Mouse (Mus musculus) limb, embryonic 13.5 days (tissue): Measurements from ENCODE around the gene Gabrr3. TPM values are rescaled to one million over a fixed set of nuclear protein-coding genes. Genes with fewer than 3 reads are reported as not detected.

Experiments used
- ATAC-seq: fragments of 200-750 bp; cut with Nextera tagmentation; 2 replicates; pipeline ENCODE4 v1.8.0; 2017; ENCODE audit warnings: low read depth, moderate number of reproducible peaks, moderate TSS enrichment; ENCODE audit not compliant: low FRiP score
- H3K27ac ChIP-seq: fragments of 300-500 bp; sonication (generic); 2 replicates; pipeline ENCODE4 v1.5.1; 2015; ENCODE audit warnings: inconsistent platforms, mild to moderate bottlenecking, moderate library complexity
- H3K27me3 ChIP-seq: fragments of 300-500 bp; sonication (generic); 2 replicates; pipeline ENCODE4 v1.6.1; 2015; ENCODE audit warnings: mild to moderate bottlenecking, inconsistent platforms
- H3K36me3 ChIP-seq: fragments of 300-500 bp; sonication (generic); 2 replicates; pipeline ENCODE4 v1.6.1; 2015; ENCODE audit warnings: inconsistent platforms, mild to moderate bottlenecking, moderate library complexity
- H3K4me1 ChIP-seq: fragments of 300-500 bp; sonication (generic); 2 replicates; pipeline ENCODE4 v1.6.1; 2015; ENCODE audit warnings: inconsistent platforms
- H3K4me2 ChIP-seq: fragments of 300-500 bp; sonication (generic); replicated peaks from 2 replicates; pipeline ENCODE4 v1.6.1; 2015; ENCODE audit warnings: inconsistent platforms, mild to moderate bottlenecking, moderate library complexity
- H3K4me3 ChIP-seq: fragments of 300-500 bp; sonication (generic); 2 replicates; pipeline ENCODE4 v1.5.1; 2015; ENCODE audit warnings: moderate library complexity, mild to moderate bottlenecking, inconsistent platforms
- H3K9ac ChIP-seq: fragments of 300-500 bp; sonication (generic); 2 replicates; pipeline ENCODE4 v1.6.1; 2015; ENCODE audit warnings: mild to moderate bottlenecking, inconsistent platforms
- H3K9me3 ChIP-seq: fragments of 300-500 bp; sonication (generic); 2 replicates; pipeline ENCODE4 v1.6.1; 2016; ENCODE audit warnings: inconsistent platforms
- WGBS: fragments of 180-500 bp; shearing (Covaris S2); methylation state at CpG from one replicate; pipeline ENCODE4 v1.1.7; 2015; 5-methylcytosine and 5-hydroxymethylcytosine counted together
- polyA plus RNA-seq: library from polyadenylated mRNA; unstranded; fragments of >200 nt; fragmentation: Nextera tagmentation; extraction: Ambion mirVana; gene quantifications from 2 replicates; pipeline ENCODE4 v1.2.1, GENCODE M21; 2015

The Gabrr3 gene
- polyA plus RNA-seq = 0.06 and 0.08 TPM in 2 replicates

DNA sequence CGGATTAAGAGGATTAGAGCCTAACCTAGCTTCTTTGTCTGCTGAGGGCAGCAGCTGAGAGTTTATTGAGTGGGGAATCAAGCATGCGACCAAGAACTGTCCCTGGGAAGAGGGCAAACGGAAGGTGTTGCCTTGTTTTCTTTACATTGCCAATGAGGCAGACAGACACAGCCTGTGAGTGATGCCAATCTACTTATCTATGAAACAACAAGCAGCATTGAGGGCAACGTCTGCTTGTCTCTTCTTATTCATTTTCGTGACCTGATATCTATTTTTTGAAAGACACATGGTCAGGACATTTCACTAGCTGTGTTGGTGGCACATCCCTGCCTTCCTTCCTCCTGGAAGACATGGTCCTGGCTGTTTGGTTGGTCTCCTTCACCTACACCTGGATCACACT, at the start of gene Gabrr3:
Gene Gabrr3 (plus strand): TSS at position 301 of the 400 bp plus-strand sequence.
- H3K27ac ChIP-seq = no peak within 1 kb of the TSS
- no peak within 1 kb of the TSS for H3K9ac ChIP-seq
- no peak for ATAC-seq
- no peaks in the 10 kb centered on the region for H3K9me3 ChIP-seq
- H3K27me3 ChIP-seq = no peaks in the 10 kb centered on the region
- no peak within 1 kb of the TSS for H3K4me3 ChIP-seq
- H3K36me3 ChIP-seq = no peaks in the 10 kb centered on the region
- 69% methylated on average over 5 of the region's 5 CpGs for WGBS
- no peaks in the 10 kb centered on the region for H3K4me1 ChIP-seq
- H3K4me2 ChIP-seq = no peak within 1 kb of the TSS

DNA sequence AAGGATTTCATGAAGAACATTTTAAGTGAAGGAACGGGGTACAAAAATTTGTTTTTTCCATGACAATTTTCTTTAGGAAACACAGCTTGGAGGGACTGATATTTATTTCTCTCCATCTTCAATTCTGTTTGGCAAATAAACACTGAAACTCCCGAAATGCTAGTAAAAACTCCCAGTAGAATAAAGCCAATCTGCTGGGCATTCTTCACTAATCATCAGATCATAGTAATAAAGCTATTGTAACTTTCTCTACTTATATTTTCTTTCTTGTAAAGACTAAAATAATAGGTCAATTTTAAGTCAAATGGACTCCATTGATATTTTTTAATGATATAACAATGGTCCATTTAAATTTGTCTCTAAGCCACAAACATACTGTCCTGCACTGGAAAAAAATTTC, 43.2 kb upstream of the Gabrr3 start, which contains the start of gene Olfr209:
Gene Olfr209 (minus strand): TSS at position 101 of the 400 bp plus-strand sequence.
- no peaks in the 10 kb centered on the region for H3K4me1 ChIP-seq
- no peaks in the 10 kb centered on the region for H3K27me3 ChIP-seq
- H3K9ac ChIP-seq = no peak within 1 kb of the TSS
- H3K9me3 ChIP-seq = no peaks in the 10 kb centered on the region
- no peak within 1 kb of the TSS for H3K4me3 ChIP-seq
- ATAC-seq = no peak
- no peak within 1 kb of the TSS for H3K4me2 ChIP-seq
- 81% methylated on average over 2 of the region's 2 CpGs for WGBS
- no peaks in the 10 kb centered on the region for H3K36me3 ChIP-seq
- no peak within 1 kb of the TSS for H3K27ac ChIP-seq

- H3K9me3 ChIP-seq = no peaks in the 10 kb centered on the region
- ATAC-seq = no peak
- 86% methylated on average over 3 of the region's 3 CpGs for WGBS
Measured at GRCm38 (mm10) chr16:59393300-59393699, 13.8 kb upstream of the Gabrr3 start.

DNA sequence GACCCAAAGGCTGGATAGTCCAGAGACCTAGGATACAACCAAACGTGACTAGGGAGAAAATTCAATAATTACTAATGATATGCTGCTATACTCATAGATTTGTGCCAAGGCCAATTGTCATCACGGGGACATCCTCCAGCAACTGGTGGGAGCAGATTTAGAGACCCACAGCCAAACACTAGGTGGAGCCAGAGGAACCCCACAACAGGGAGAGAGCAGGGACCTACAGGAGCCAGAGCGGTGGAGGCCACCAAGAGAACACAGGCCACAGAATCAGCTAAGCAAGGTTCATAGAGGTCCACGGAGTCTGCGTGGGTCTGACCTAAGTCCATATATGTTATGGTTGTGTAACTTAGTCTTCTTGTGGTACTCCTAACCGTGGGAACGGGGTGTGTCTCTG, 6.0 kb upstream of the Gabrr3 start:
- H3K36me3 ChIP-seq = no peaks in the 10 kb centered on the region
- H3K9me3 ChIP-seq = no peaks in the 10 kb centered on the region
- ATAC-seq = no peak
- H3K4me2 ChIP-seq = no peak overlapping the region
- no peak overlapping the region for H3K4me3 ChIP-seq
- H3K27ac ChIP-seq = no peak overlapping the region
- H3K9ac ChIP-seq = no peak overlapping the region
- no peaks in the 10 kb centered on the region for H3K27me3 ChIP-seq
- 77% methylated on average over 7 of the region's 7 CpGs for WGBS
- H3K4me1 ChIP-seq = no peaks in the 10 kb centered on the region

More at GRCm38 (mm10) chr16:59393300-59393699, 13.8 kb upstream of the Gabrr3 start:
- H3K27ac ChIP-seq = no peak overlapping the region
- no peak overlapping the region for H3K4me3 ChIP-seq
- H3K27me3 ChIP-seq = no peaks in the 10 kb centered on the region
- H3K4me1 ChIP-seq = no peaks in the 10 kb centered on the region
- H3K4me2 ChIP-seq = no peak overlapping the region
- no peaks in the 10 kb centered on the region for H3K36me3 ChIP-seq
- H3K9ac ChIP-seq = no peak overlapping the region

- Histone ChIP-seq H3K36me3 (no peaks in the 10 kb centered on the region), H3K4me1 (no peaks in the 10 kb centered on the region), H3K9me3 (no peaks in the 10 kb centered on the region), H3K27ac (no peak overlapping the region), H3K4me2 (no peak overlapping the region), H3K4me3 (no peak overlapping the region), H3K27me3 (no peaks in the 10 kb centered on the region), H3K9ac (no peak overlapping the region)
- no peak for ATAC-seq
- 70% methylated on average over 4 of the region's 4 CpGs for WGBS
Measured at GRCm38 (mm10) chr16:59401985-59402384, 5.1 kb upstream of the Gabrr3 start.

GRCm38 (mm10) chr16:59403684-59404083, 3.4 kb upstream of the Gabrr3 start:
- Histone ChIP-seq H3K4me2 (no peak overlapping the region), H3K9me3 (no peaks in the 10 kb centered on the region), H3K9ac (no peak overlapping the region), H3K4me1 (no peaks in the 10 kb centered on the region), H3K27me3 (no peaks in the 10 kb centered on the region), H3K4me3 (no peak overlapping the region), H3K27ac (no peak overlapping the region), H3K36me3 (no peaks in the 10 kb centered on the region)
- ATAC-seq = peak; percentile 64; the same call in 1 of the 2 replicates
- WGBS = 15% methylated on average over 4 of the region's 4 CpGs

- Histone ChIP-seq H3K4me3 (no peak overlapping the region), H3K4me1 (no peaks in the 10 kb centered on the region), H3K9ac (no peak overlapping the region), H3K9me3 (no peaks in the 10 kb centered on the region), H3K4me2 (no peak overlapping the region), H3K36me3 (no peaks in the 10 kb centered on the region), H3K27ac (no peak overlapping the region), H3K27me3 (no peaks in the 10 kb centered on the region)
- 78% methylated on average over 9 of the region's 9 CpGs for WGBS
- no peak for ATAC-seq
Measured at GRCm38 (mm10) chr16:59404798-59405197, 2.3 kb upstream of the Gabrr3 start.

GRCm38 (mm10) chr16:59409341-59409748, 2.2 kb downstream of the Gabrr3 start:
- Histone ChIP-seq H3K9ac (no peak overlapping the region), H3K4me2 (no peak overlapping the region), H3K36me3 (no peaks in the 10 kb centered on the region), H3K9me3 (no peaks in the 10 kb centered on the region), H3K27me3 (no peaks in the 10 kb centered on the region), H3K4me1 (0 out of 2 replicates have a peak, but pooled peaks cover 3% of the 10 kb centered on the region), H3K27ac (no peak overlapping the region), H3K4me3 (no peak overlapping the region)
- 56% methylated on average over 15 of the region's 15 CpGs for WGBS
- no peak for ATAC-seq

DNA sequence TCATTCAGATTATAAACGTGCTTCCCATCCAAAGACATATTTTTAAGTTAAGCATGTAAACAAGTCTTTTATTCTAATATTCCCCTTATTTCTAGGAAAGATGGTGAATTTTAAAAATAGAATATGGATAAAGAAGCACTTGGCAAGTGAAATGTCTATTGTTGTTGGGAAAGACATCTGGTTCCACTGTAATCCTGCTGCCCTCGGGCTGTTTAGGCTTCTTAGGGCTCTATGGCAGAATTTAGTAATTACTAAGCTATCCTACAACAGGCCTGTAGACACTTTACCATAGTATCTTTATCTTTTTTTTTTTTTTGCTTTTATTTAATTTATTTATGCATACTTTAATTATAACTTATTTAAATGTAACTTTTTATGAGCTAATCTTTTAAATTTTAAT, 2.7 kb downstream of the Gabrr3 start:
- no peak for ATAC-seq
- H3K27ac ChIP-seq = no peak overlapping the region
- 55% methylated on average over 2 of the region's 2 CpGs for WGBS

GRCm38 (mm10) chr16:59413475-59413874, 6.3 kb downstream of the Gabrr3 start:
- no peak; the same call in 1 of the 2 replicates for ATAC-seq
- H3K4me1 ChIP-seq = 0 out of 2 replicates have a peak, but pooled peaks cover 3% of the 10 kb centered on the region

More for the DNA sequence above, 2.7 kb downstream of the Gabrr3 start:
- Histone ChIP-seq H3K9me3 (no peaks in the 10 kb centered on the region), H3K4me2 (no peak overlapping the region), H3K4me1 (0 out of 2 replicates have a peak, but pooled peaks cover 3% of the 10 kb centered on the region), H3K27me3 (no peaks in the 10 kb centered on the region), H3K4me3 (no peak overlapping the region), H3K36me3 (no peaks in the 10 kb centered on the region), H3K9ac (no peak overlapping the region)

GRCm38 (mm10) chr16:59420237-59420866, 13.2 kb downstream of the Gabrr3 start:
- H3K9me3 ChIP-seq = no peaks in the 10 kb centered on the region
- ATAC-seq = no peak
- no peak overlapping the region for H3K4me2 ChIP-seq
- no peaks in the 10 kb centered on the region for H3K36me3 ChIP-seq
- WGBS = 61% methylated on average over 9 of the region's 9 CpGs
- H3K4me1 ChIP-seq = peaks cover 7% of the 10 kb centered on the region; the same call in 1 of the 2 replicates
- no peaks in the 10 kb centered on the region for H3K27me3 ChIP-seq
- H3K27ac ChIP-seq = no peak overlapping the region
- no peak overlapping the region for H3K9ac ChIP-seq
- H3K4me3 ChIP-seq = no peak overlapping the region

More at GRCm38 (mm10) chr16:59413475-59413874, 6.3 kb downstream of the Gabrr3 start:
- WGBS = 60% methylated on average over 4 of the region's 4 CpGs
- H3K27ac ChIP-seq = no peak overlapping the region
- no peak overlapping the region for H3K4me2 ChIP-seq
- no peak overlapping the region for H3K4me3 ChIP-seq
- no peaks in the 10 kb centered on the region for H3K9me3 ChIP-seq
- H3K27me3 ChIP-seq = no peaks in the 10 kb centered on the region
- H3K36me3 ChIP-seq = no peaks in the 10 kb centered on the region
- no peak overlapping the region for H3K9ac ChIP-seq

GRCm38 (mm10) chr16:59420867-59421251, 13.7 kb downstream of the Gabrr3 start:
- Histone ChIP-seq H3K27ac (no peak overlapping the region), H3K9me3 (no peaks in the 10 kb centered on the region), H3K4me3 (no peak overlapping the region), H3K4me2 (no peak overlapping the region), H3K9ac (no peak overlapping the region), H3K36me3 (no peaks in the 10 kb centered on the region), H3K4me1 (peaks cover 7% of the 10 kb centered on the region; the same call in 1 of the 2 replicates), H3K27me3 (no peaks in the 10 kb centered on the region)
- 12% methylated on average over 6 of the region's 6 CpGs for WGBS
- 0 out of 2 replicates have a peak, but pooled peaks have one; percentile 36 for ATAC-seq
